Mouse (Mus musculus) embryo, embryonic 10 days (tissue): ENCODE measurements at regions not wholly inside any gene's neighbourhood (a gene's known extent, or its start where the extent isn't known, plus 50 kb on each side); places are given as distances from the start of the nearest gene placed in this dataset.
A peak's percentile ranks its signal among the peaks of the same experiment; 100 is the strongest.

Experiments used
- DNase-seq: peaks from one replicate; pipeline ENCODE4 v3.0.0-alpha.2; 2015; ENCODE audit warnings: low spot score

GRCm38 (mm10) chr6:10970587-10971138 is 936.6 kb downstream of the Ndufa4 start:
- DNase-seq = peak; percentile 69

- peak; percentile 63 for DNase-seq
Measured at GRCm38 (mm10) chr6:10969841-10970536, 937.3 kb downstream of the Ndufa4 start.

GRCm38 (mm10) chr6:10943545-10943944 is 963.8 kb downstream of the Ndufa4 start:
- no peak for DNase-seq

GRCm38 (mm10) chr6:10941470-10941869 is 965.8 kb downstream of the Ndufa4 start:
- DNase-seq = no peak
